Mouse (Mus musculus) ES-E14 (cell line): ENCODE data around the gene Smyd3. TPM values are rescaled to one million over a fixed set of nuclear protein-coding genes. Genes with fewer than 3 reads are reported as not detected.

Experiments
- DNase-seq: peaks from one replicate; pipeline ENCODE4 v3.0.0-alpha.2; 2013; ENCODE audit warnings: low read depth, low spot score
- H3K27ac ChIP-seq: 2 replicates; pipeline ENCODE4 v1.5.1; 2012; ENCODE audit warnings: low read depth, mild to moderate bottlenecking, low read length, moderate library complexity, mixed read lengths; ENCODE audit not compliant: poor library complexity, insufficient read depth, severe bottlenecking
- H3K36me3 ChIP-seq: 2 replicates; pipeline ENCODE4 v1.6.1; 2012; ENCODE audit warnings: mild to moderate bottlenecking, low read length, moderate library complexity, mixed read lengths; ENCODE audit not compliant: control insufficient read depth, poor library complexity, insufficient read depth, severe bottlenecking
- H3K4me1 ChIP-seq, 2 experiments: fragments of 150-350 bp in 1 of 2; sonication (generic) in 1 of 2; 2 replicates each; pipeline ENCODE4 v1.6.1; 2012; ENCODE audit warnings: low read length in 2 of 2, mild to moderate bottlenecking in 1 of 2, mixed read lengths in 1 of 2; ENCODE audit not compliant: control insufficient read depth in 2 of 2, insufficient read depth in 2 of 2, poor library complexity in 1 of 2
- H3K4me3 ChIP-seq, 2 experiments: fragments of 150-350 bp in 1 of 2; sonication (generic) in 1 of 2; 2 replicates each; pipeline ENCODE4 v1.5.1; 2012; ENCODE audit warnings: low read length in 2 of 2, low read depth in 1 of 2, mild to moderate bottlenecking in 1 of 2, mixed read lengths in 1 of 2; ENCODE audit not compliant: insufficient read depth in 1 of 2, poor library complexity in 1 of 2, severe bottlenecking in 1 of 2
- H3K9ac ChIP-seq: 2 replicates; pipeline ENCODE4 v1.6.1; 2012; ENCODE audit warnings: low read depth, mild to moderate bottlenecking, low read length, mixed read lengths; ENCODE audit not compliant: poor library complexity, insufficient read depth, severe bottlenecking
- H3K9me3 ChIP-seq: fragments of 150-350 bp; sonication (generic); 2 replicates; pipeline ENCODE4 v1.6.1; 2012; ENCODE audit warnings: low read depth, mild to moderate bottlenecking, low read length; ENCODE audit not compliant: control insufficient read depth, insufficient read depth
- CHD2 ChIP-seq: IDR thresholded peaks from 2 replicates; pipeline ENCODE4 v1.6.1; 2014; ENCODE audit warnings: mild to moderate bottlenecking, low read depth, low read length, inconsistent platforms
- HCFC1 ChIP-seq: IDR thresholded peaks from 2 replicates; pipeline ENCODE4 v1.6.1; 2012; ENCODE audit warnings: low read length, inconsistent platforms, borderline replicate concordance; ENCODE audit not compliant: insufficient read depth
- MAFK ChIP-seq: IDR thresholded peaks from 2 replicates; pipeline ENCODE4 v1.6.1; 2014; ENCODE audit warnings: mild to moderate bottlenecking, low read depth, low read length, inconsistent platforms; ENCODE audit not compliant: insufficient read depth
- ZC3H11A ChIP-seq: IDR thresholded peaks from 2 replicates; pipeline ENCODE4 v1.6.1; 2012; ENCODE audit warnings: low read depth, mild to moderate bottlenecking, inconsistent platforms, low read length, borderline replicate concordance
- ZNF384 ChIP-seq: IDR thresholded peaks from 2 replicates; pipeline ENCODE4 v1.6.1; 2012; ENCODE audit warnings: low read depth, low read length, inconsistent platforms
- in situ Hi-C, 2 experiments: fragments of 600-800 bp; cut with MboI; formaldehyde crosslinking; loops; one replicate each; pipeline ENCODE4 v1.15.1; 2025; ENCODE audit warnings: low sequenced_read_pairs in 2 of 2, inconsistent platforms in 1 of 2; ENCODE audit not compliant: unreplicated experiment in 2 of 2
- total RNA-seq: library from RNA; depleted of rRNA; stranded (reverse); fragments of 300-350 nt; gene quantifications from 2 replicates; pipeline ENCODE4 v1.2.3, GENCODE M21; 2012

Smyd3 gene
- total RNA-seq, 1 experiment: 18.3 TPM

DNA sequence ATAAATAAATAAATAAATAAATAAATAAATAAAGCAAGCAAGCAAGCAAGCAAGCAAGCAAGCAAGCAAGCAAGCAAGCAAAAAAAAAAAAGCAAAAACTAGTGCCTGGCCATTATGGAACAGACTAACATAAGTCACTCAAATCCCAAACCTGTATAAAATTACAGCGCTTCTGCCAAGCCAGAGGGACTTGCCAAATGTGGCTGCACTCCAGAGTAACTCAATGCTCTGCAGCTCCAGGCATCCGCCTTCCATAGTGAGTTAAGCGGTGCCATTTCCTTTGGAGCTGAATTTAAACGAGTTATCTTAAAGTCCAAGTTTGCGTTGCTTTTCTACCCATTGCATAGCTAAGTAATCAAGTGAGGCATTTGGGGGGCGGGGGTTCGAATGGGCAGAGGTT is 410.6 kb downstream of the Smyd3 start:
- no peak overlapping the region for H3K27ac ChIP-seq

DNA sequence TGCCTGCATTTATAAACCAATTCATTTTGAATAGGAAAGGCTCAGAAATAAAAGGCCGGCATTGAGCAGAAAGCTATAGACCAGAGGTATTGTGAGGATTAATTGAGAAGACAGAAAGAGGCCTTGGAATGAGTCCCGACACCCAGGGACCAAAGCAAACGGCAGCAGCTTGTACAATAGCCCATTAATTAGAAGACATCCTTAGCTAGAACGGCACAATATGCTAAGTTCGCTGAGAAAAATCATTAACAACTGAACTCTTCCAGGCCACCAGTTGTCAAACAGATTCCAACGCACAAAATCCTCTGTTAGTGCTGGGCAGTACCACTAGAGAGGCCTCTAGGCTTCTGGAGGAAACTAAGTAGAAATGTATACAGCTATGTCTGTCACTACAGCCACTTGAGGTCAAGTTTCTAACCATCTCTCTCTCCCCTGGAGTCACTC is 411.1 kb downstream of the Smyd3 start:
- in situ Hi-C loops: no loop called here
- no peaks in the 10 kb centered on the region for H3K36me3 ChIP-seq
- DNase-seq: no peak
- no peak for TF ChIP-seq HCFC1
- TF ChIP-seq MAFK: no peak
- TF ChIP-seq CHD2: no peak
- TF ChIP-seq ZNF384: no peak
- no peak overlapping the region for H3K4me3 ChIP-seq
- H3K9me3 ChIP-seq: no peaks in the 10 kb centered on the region
- no peaks in the 10 kb centered on the region for H3K4me1 ChIP-seq
- no peak overlapping the region for H3K27ac ChIP-seq
- no peak overlapping the region for H3K9ac ChIP-seq

More for the DNA sequence above, 410.6 kb downstream of the Smyd3 start:
- H3K9me3 ChIP-seq: no peaks in the 10 kb centered on the region
- in situ Hi-C loops: no loop called here
- no peaks in the 10 kb centered on the region for H3K36me3 ChIP-seq
- H3K4me1 ChIP-seq: no peaks in the 10 kb centered on the region
- DNase-seq: no peak
- no peak for TF ChIP-seq CHD2
- no peak for TF ChIP-seq ZNF384
- TF ChIP-seq MAFK: no peak
- TF ChIP-seq ZC3H11A: no peak
- TF ChIP-seq HCFC1: no peak
- no peak overlapping the region for H3K4me3 ChIP-seq
- no peak overlapping the region for H3K9ac ChIP-seq

DNA sequence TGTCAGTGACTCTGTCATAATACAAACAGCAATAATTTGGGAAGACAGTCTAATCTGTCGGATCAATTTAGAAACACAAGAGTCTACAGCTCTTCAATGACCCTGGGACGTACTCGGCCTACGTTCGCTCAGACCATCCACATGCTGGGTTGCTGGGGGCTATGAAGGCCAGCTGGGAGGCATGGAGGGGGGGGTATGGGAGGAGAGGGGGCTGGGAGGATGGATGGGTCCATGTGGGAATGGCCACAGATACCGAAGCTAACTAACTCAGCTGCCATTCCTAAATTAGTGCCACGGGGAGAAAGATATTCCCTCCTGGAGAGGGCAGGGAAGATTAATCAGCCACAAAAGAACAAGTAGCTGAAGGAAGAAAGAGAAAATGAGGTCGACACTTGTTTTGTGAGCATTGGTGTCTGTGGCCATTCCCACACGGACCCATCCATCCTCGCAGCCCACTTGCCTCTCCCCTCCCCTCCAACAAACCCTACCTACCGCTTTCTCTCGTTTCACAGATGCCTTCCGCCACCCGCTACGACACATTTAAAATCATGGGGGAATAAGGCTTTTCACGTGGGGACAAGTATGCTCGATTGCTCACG is 411.6 kb downstream of the Smyd3 start:
- no peak for TF ChIP-seq CHD2
- TF ChIP-seq MAFK: no peak
- TF ChIP-seq ZNF384: no peak
- no peak for TF ChIP-seq ZC3H11A
- no peak for TF ChIP-seq HCFC1
- no peak overlapping the region for H3K9ac ChIP-seq
- H3K27ac ChIP-seq: no peak overlapping the region
- no peak overlapping the region for H3K4me3 ChIP-seq
- H3K9me3 ChIP-seq: no peaks in the 10 kb centered on the region
- DNase-seq: no peak
- no peaks in the 10 kb centered on the region for H3K4me1 ChIP-seq
- H3K36me3 ChIP-seq: no peaks in the 10 kb centered on the region
- in situ Hi-C loops: no loop called here

DNA sequence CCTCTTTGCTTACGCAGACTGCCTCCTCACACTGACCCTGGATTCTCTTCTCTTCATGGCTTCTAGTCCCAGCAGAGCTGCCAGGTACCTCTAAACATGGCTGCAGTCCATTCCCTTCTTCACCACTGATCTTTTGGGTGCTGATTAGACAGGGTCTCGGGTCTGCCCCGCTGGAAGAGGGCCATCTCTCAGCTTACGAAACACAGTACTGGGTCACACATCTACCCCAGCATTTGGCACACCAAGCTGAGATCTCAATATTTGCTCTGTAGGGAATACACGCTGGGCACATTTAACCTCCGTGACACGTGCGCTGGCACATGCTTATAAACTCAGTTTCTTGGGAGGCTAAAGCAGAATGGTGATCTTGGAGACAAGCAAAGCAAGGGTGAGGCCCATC is 413.4 kb downstream of the Smyd3 start:
- no peaks in the 10 kb centered on the region for H3K4me1 ChIP-seq
- in situ Hi-C loops: no loop called here
- H3K27ac ChIP-seq: no peak overlapping the region

DNA sequence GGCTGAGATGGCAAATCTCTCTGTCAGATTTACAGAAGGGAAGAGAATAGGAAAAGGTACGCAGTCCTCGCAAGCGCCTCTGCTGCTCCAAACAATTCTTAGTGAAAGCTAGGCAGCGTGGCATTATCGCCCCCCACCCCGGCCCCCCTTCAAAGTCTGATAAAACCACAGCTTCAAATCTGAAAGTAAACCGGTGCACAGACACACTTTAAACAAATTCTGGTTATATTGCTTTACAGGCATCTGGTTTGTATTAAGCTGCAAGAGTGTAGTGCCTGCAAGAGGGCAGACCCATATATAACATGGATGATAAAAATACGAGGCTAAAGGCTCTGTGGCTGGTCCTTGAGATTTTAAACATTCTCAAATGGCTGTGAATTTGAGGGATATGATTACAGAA is 420.8 kb downstream of the Smyd3 start:
- Histone ChIP-seq H3K36me3 (no peaks in the 10 kb centered on the region), H3K9ac (no peak overlapping the region), H3K4me3 (no peak overlapping the region), H3K9me3 (no peaks in the 10 kb centered on the region), H3K27ac (no peak overlapping the region), H3K4me1 (peaks cover 0 to 4% of the 10 kb centered on the region in 2 experiments; a peak in 1 of 4 replicates)
- DNase-seq: no peak
- TF ChIP-seq CHD2 (no peak), HCFC1 (no peak), ZC3H11A (no peak), MAFK (no peak), ZNF384 (no peak)
- in situ Hi-C loops: no loop called here

More for the DNA sequence above, 413.4 kb downstream of the Smyd3 start:
- no peak for TF ChIP-seq ZNF384
- no peak for TF ChIP-seq CHD2
- TF ChIP-seq ZC3H11A: no peak
- no peak for TF ChIP-seq HCFC1
- no peak for TF ChIP-seq MAFK
- Histone ChIP-seq H3K4me3 (no peak overlapping the region), H3K9ac (no peak overlapping the region), H3K36me3 (no peaks in the 10 kb centered on the region), H3K9me3 (no peaks in the 10 kb centered on the region)
- DNase-seq: no peak
